Mouse (Mus musculus) heart, postnatal 0 days (tissue): ENCODE results near the gene Hrc. TPM values are rescaled to one million over a fixed set of nuclear protein-coding genes. Genes with fewer than 3 reads are reported as not detected.

Experiments used
- ATAC-seq: fragments of 200-750 bp; cut with Nextera tagmentation; 2 replicates; pipeline ENCODE4 v1.8.0; 2017; ENCODE audit warnings: low read depth, moderate number of reproducible peaks, moderate library complexity; ENCODE audit not compliant: insufficient read depth
- DNase-seq: peaks from one replicate; pipeline ENCODE4 v3.0.0-alpha.2; 2016; ENCODE audit warnings: low spot score
- H3K27ac ChIP-seq: fragments of 300-500 bp; sonication (generic); 2 replicates; pipeline ENCODE4 v1.5.1; 2014; ENCODE audit warnings: low read depth, mild to moderate bottlenecking
- H3K27me3 ChIP-seq: fragments of 300-500 bp; sonication (generic); 2 replicates; pipeline ENCODE4 v1.6.1; 2014; ENCODE audit warnings: low read length, mixed read lengths; ENCODE audit not compliant: control insufficient read depth, insufficient read depth
- H3K36me3 ChIP-seq: fragments of 300-500 bp; sonication (generic); replicated peaks from 2 replicates; pipeline ENCODE4 v1.6.1; 2014; ENCODE audit warnings: low read length, mixed read lengths; ENCODE audit not compliant: control insufficient read depth, insufficient read depth
- H3K4me1 ChIP-seq: fragments of 300-500 bp; sonication (generic); 2 replicates; pipeline ENCODE4 v1.6.1; 2014; ENCODE audit warnings: antibody characterized with exemption; ENCODE audit not compliant: control insufficient read depth, insufficient read depth
- H3K4me2 ChIP-seq: fragments of 300-500 bp; sonication (generic); 2 replicates; pipeline ENCODE4 v1.6.1; 2014; ENCODE audit warnings: low read depth, mild to moderate bottlenecking, low read length, moderate library complexity
- H3K4me3 ChIP-seq: fragments of 300-500 bp; sonication (generic); 2 replicates; pipeline ENCODE4 v1.5.1; 2014; ENCODE audit warnings: low read depth, low read length
- H3K9ac ChIP-seq: fragments of 300-500 bp; sonication (generic); replicated peaks from 2 replicates; pipeline ENCODE4 v1.6.1; 2014; ENCODE audit warnings: low read depth, low read length, mixed read lengths
- H3K9me3 ChIP-seq: fragments of 300-500 bp; sonication (generic); replicated peaks from 2 replicates; pipeline ENCODE4 v1.6.1; 2016; ENCODE audit warnings: low read length; ENCODE audit not compliant: control insufficient read depth
- CTCF ChIP-seq: IDR thresholded peaks from 2 replicates; pipeline ENCODE4 v1.5.1; 2016; ENCODE audit warnings: antibody characterized with exemption, control low read depth, low read depth
- EP300 ChIP-seq: IDR thresholded peaks from 2 replicates; pipeline ENCODE4 v1.6.1; 2016; ENCODE audit warnings: antibody characterized with exemption, low read depth
- WGBS: fragments of 180-500 bp; shearing (Covaris S2); extraction: QIAGEN DNeasy Blood & Tissue Kit; methylation state at CpG from one replicate; pipeline ENCODE4 v1.1.7; 2014; 5-methylcytosine and 5-hydroxymethylcytosine counted together
- polyA plus RNA-seq: library from polyadenylated mRNA; unstranded; fragments of >200 nt; fragmentation: Nextera tagmentation; extraction: Ambion mirVana; gene quantifications from 2 replicates; pipeline ENCODE4 v1.2.1, GENCODE M21; 2015
- total RNA-seq: library from RNA; depleted of rRNA; stranded (reverse); fragments of >200 nt; gene quantifications from 2 replicates; pipeline ENCODE4 v1.2.3, GENCODE M21; 2014; ENCODE audit warnings: low replicate concordance

Hrc gene
- total and polyA plus RNA-seq, 2 experiments from 2014 or later, result 39.7 to 45.9 TPM

DNA sequence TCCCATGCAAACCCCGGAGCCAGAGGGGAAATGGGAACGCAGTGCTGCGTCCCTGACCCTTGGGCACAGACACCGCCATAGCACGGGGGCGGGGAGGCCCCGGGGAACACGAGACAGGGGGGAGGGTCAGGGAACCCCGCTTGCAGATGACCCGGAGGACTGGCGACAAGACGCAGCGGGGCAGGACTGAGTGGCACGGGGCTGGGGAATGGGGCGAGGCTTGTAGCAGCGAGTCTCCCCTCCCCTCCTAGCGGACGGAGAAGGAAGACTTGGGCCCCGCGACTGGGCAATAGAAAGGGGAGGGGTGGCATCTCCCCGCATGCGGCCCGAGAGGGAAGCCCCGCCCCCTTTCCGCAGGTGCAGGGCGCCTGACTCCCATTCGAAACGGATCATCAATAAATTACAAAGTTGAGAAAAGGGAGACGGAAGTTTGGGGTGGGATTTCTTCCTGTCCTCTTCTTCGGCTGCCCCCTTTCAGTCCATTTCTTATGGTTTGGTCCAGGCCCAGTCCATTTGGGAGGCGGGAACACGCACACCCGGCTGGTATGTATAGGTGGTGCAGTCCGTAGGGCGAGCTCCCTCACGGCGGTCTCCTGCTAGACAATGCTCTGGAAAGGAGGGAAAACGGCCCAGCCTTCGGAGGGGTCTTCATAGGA lies 4.4 kb downstream of the Hrc start:
- H3K4me3 ChIP-seq, result peak overlapping the region; percentile 53
- H3K36me3 ChIP-seq, result no peaks in the 10 kb centered on the region
- H3K27me3 ChIP-seq, result no peaks in the 10 kb centered on the region; the same call in 1 of the 2 replicates
- ATAC-seq (peak; percentile 52), DNase-seq (peak; percentile 60)
- no peaks in the 10 kb centered on the region for H3K9me3 ChIP-seq
- peaks cover 42% of the 10 kb centered on the region for H3K4me1 ChIP-seq
- H3K27ac ChIP-seq, result no peak overlapping the region
- TF ChIP-seq CTCF (peak; percentile 26), EP300 (no peak)
- H3K4me2 ChIP-seq, result peak overlapping the region; percentile 94
- WGBS, result 1% methylated on average over 37 of the region's 39 CpGs
- peak overlapping the region; percentile 40 for H3K9ac ChIP-seq

DNA sequence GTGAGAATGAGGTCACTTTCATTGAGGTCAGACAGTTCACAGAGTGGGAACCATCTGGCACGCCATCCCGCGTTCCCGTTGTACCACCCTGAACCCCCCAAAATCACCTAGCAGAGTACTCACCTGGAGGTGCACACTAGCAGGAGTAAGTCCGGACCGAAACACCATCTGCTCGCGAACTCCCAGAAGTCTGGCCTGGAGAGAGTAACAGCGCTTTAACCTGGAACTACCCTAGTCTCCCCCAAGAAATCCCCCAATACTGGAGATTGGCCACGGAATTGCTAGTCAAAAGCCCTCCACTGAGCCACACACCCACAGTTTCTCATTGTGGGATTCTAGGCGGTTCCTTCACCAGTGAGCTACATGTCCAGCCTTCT lies 5.0 kb downstream of the Hrc start:
- Histone ChIP-seq H3K36me3 (no peaks in the 10 kb centered on the region), H3K4me2 (peak overlapping the region; percentile 94), H3K9me3 (no peaks in the 10 kb centered on the region), H3K4me3 (peak overlapping the region; percentile 53), H3K4me1 (peaks cover 42% of the 10 kb centered on the region), H3K27me3 (no peaks in the 10 kb centered on the region; the same call in 1 of the 2 replicates), H3K9ac (peak overlapping the region; percentile 40; the same call in 1 of the 2 replicates), H3K27ac (no peak overlapping the region)
- no peak for DNase-seq
- TF ChIP-seq EP300 (no peak), CTCF (no peak)
- 2% methylated on average over 11 of the region's 11 CpGs for WGBS
- ATAC-seq, result no peak

DNA sequence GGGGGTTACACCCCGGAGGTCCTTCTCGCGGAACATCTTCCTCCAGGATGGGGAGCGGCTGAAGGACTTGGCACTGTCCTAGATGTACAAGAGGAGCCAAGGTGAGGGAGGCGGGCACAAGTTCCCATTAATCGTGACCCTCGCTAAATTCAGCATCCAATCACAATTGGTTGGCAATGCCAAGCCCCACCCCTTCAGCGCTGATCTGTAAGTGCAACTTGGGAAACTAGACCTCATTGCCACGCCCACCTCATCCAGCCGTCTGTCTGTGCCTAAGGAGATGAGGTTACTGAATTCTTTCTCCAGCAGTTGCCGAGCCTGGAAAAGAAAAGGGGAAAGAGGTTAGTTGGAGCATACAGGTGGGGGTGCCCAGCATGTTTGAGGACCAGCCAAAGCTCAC lies 5.6 kb downstream of the Hrc start:
- peak; percentile 35 for DNase-seq
- Histone ChIP-seq H3K4me2 (peak overlapping the region; percentile 94), H3K9ac (no peak overlapping the region), H3K4me1 (peaks cover 42% of the 10 kb centered on the region), H3K27me3 (no peaks in the 10 kb centered on the region; the same call in 1 of the 2 replicates), H3K27ac (no peak overlapping the region), H3K9me3 (no peaks in the 10 kb centered on the region), H3K36me3 (no peaks in the 10 kb centered on the region), H3K4me3 (peak overlapping the region; percentile 53)
- WGBS, result under 1% methylated on average over 11 of the region's 11 CpGs
- no peak for TF ChIP-seq CTCF
- no peak for TF ChIP-seq EP300
- ATAC-seq, result no peak

DNA sequence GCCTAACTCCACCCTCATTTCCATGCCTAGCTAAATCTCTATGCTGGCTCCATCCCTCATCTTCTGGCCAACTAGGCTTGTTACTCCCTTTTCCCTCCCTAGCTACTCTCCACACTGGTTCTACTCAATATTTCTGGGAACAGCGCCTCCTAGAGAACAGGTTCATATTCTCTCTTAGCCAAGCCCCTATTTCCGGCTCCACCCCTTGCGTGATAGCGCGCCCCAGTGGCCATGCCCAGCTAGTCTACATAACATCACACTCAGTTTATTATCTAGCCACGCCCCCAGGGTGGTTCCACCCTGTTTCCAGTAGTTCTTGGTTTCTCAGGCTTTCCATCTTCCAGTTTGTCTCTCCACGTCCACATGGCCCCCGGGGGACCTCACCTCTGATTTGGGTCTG lies 6.2 kb downstream of the Hrc start:
- no peak for TF ChIP-seq EP300
- peak; percentile 89 for TF ChIP-seq CTCF
- Histone ChIP-seq H3K4me2 (peak overlapping the region; percentile 94), H3K36me3 (no peaks in the 10 kb centered on the region), H3K4me1 (peaks cover 42% of the 10 kb centered on the region), H3K27ac (no peak overlapping the region), H3K4me3 (no peak overlapping the region), H3K27me3 (no peaks in the 10 kb centered on the region; the same call in 1 of the 2 replicates), H3K9ac (no peak overlapping the region), H3K9me3 (no peaks in the 10 kb centered on the region)
- 4% methylated on average over 8 of the region's 8 CpGs for WGBS
- peak; percentile 92 for DNase-seq
- peak; percentile 69 for ATAC-seq

DNA sequence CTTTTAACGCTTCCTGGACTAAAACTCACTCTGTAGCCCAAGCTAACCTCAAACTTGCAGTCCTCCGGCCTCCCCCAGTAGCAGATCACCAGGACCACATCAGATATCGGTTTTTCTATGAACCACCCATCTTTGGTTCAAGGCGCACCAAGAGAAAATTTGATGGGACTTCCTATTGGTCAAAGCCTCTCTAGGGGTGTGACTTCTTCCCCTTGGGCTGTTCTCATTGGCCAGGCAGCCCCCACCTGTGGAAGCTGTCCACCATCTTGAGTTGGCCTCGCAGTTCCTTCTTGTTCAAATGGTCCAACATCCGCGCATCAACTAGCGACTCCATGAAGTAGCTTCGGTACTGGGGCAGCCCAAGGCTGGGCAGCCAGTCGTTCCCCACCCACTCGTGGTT lies 7.0 kb downstream of the Hrc start:
- Histone ChIP-seq H3K27me3 (no peaks in the 10 kb centered on the region; the same call in 1 of the 2 replicates), H3K4me2 (no peak overlapping the region), H3K4me1 (peaks cover 41% of the 10 kb centered on the region), H3K27ac (no peak overlapping the region), H3K9ac (no peak overlapping the region), H3K36me3 (no peaks in the 10 kb centered on the region), H3K4me3 (no peak overlapping the region), H3K9me3 (no peaks in the 10 kb centered on the region)
- WGBS, result 89% methylated on average over 11 of the region's 11 CpGs
- ATAC-seq (no peak), DNase-seq (no peak)
- TF ChIP-seq CTCF (no peak), EP300 (no peak)

DNA sequence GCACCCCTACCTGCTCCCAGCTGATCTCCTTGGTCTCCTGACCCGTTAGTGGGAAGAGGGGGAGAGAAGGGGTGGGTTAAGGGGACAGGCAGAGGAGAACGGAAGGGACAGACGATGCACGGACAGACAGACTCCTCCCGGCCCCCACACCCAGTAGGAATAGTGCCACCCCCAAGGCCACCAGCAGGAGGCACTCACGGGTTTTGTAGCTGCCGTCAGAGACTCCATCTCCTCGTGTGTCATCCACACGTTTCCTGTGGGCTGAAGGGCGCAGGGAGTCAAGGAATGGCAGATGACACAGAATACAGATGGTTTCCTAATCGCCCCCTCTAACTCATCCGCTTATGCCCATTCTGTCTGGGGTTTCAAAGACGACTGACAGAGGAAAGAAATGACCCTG lies 8.5 kb downstream of the Hrc start:
- no peak for DNase-seq
- TF ChIP-seq EP300, result no peak
- TF ChIP-seq CTCF, result peak; percentile 26; the same call in 1 of the 2 replicates

More for the DNA sequence above, 8.5 kb downstream of the Hrc start:
- peaks cover 26% of the 10 kb centered on the region for H3K4me1 ChIP-seq
- no peak overlapping the region for H3K4me3 ChIP-seq
- no peak overlapping the region for H3K27ac ChIP-seq
- WGBS, result 20% methylated on average over 13 of the region's 13 CpGs
- no peaks in the 10 kb centered on the region for H3K36me3 ChIP-seq
- H3K9ac ChIP-seq, result no peak overlapping the region
- no peaks in the 10 kb centered on the region for H3K9me3 ChIP-seq
- no peak for ATAC-seq
- H3K27me3 ChIP-seq, result no peaks in the 10 kb centered on the region; the same call in 1 of the 2 replicates
- H3K4me2 ChIP-seq, result no peak overlapping the region
